In the genomic region with DNA sequence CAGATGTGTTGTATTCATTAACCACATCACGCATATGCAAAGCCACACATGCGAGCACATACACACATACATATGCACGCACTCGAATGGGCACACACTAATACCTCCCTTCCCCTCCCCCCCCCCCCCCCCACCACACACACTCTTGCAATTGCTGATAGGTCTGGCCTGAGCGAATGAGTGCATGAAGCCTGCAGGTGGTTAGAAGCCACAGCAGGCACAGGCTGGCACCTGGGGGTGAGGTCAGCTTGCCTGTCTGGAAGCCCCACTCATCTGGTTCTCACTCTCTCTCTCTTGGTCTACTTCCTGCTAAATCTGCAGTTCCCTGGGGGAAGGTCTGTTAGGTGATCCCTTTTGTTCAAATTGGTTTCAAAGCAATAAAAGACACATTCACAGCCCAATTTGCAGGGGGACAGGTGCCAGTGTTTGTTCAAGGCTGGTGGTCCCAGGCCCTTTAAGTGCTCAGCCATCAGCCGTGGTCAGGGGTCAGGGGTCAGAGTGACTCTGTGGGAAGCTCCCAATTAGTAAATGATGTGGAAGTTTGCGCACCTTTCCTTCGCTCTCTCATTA, we compare ENCODE assay signal across 20 mouse cellular contexts.
"Had no signal": no experiment of that assay in that cellular context is flagged by ENCODE, and none has a peak within 500 bp of the region (broad histone marks: within the 10 kb centered on the region; RNA-seq: fewer than 3 reads in every experiment).

No protein-coding gene starts in this region.

- H3K4me3 ChIP-seq: kidney, embryonic 15.5 days; limb, embryonic 15.5 days; lung, embryonic 15.5 days had no signal

- H3K27ac ChIP-seq: kidney, embryonic 15.5 days; limb, embryonic 15.5 days; liver, embryonic 14.5 days; lung, embryonic 15.5 days; stomach, postnatal 0 days had no signal

- H3K4me2 ChIP-seq: kidney, embryonic 15.5 days; limb, embryonic 15.5 days; liver, embryonic 11.5 days; lung, embryonic 15.5 days; midbrain, embryonic 11.5 days had no signal

- H3K9ac ChIP-seq: kidney, embryonic 15.5 days; limb, embryonic 15.5 days; liver, embryonic 14.5 days; liver, postnatal 0 days; lung, embryonic 15.5 days had no signal

- DNase-seq: kidney, adult 11 months; kidney, adult 8-10 months; kidney, postnatal 10 days; kidney, postnatal 4 days; left cerebral cortex, postnatal 4 days; liver, postnatal 0 days; lung, postnatal 10 days; lung, postnatal 4 days; midbrain, embryonic 14.5 days; right cerebral cortex, postnatal 14 days; right cerebral cortex, postnatal 4 days; thymus, adult 2 months; thymus, postnatal 25 days had no signal

- H3K36me3 ChIP-seq: kidney, embryonic 15.5 days; limb, embryonic 15.5 days; lung, embryonic 15.5 days had no signal

- H3K27me3 ChIP-seq: kidney, embryonic 15.5 days; limb, embryonic 15.5 days; lung, embryonic 15.5 days had no signal

- ATAC-seq: liver, postnatal 0 days had no signal

- H3K9me3 ChIP-seq: kidney, embryonic 15.5 days; limb, embryonic 15.5 days; lung, embryonic 15.5 days had no signal
